16 mouse cellular contexts compared by ENCODE assay signal in the genomic region with DNA sequence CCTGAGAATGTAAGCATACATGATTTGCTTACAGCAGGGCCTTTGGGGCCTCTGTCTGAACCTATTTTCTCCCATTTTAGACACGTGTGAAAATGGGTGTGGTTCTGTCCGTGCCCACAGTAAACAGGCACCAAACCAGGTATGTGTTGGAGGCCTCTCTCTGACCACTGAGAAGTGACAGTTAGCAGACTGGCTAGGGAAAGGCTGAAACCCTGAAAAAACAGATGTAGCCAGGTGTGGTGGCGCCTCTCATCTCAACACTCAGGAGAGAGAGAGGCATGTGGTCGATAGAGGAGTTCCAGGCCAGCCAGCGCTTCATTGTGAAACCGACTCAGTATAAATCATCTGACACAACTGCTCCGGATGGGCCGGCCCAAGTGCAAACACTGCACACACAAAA.
"Had no signal": no experiment of that assay in that cellular context is flagged by ENCODE, and none has a peak within 500 bp of the region (broad histone marks: within the 10 kb centered on the region; RNA-seq: fewer than 3 reads in every experiment).

No protein-coding gene starts in this region.

- H3K4me3 ChIP-seq: lung, embryonic 15.5 days; megakaryocyte, embryonic 14.5 days; midbrain, embryonic 13.5 days; midbrain, embryonic 15.5 days; neural tube, embryonic 12.5 days; stomach, embryonic 15.5 days had no signal

- DNase-seq: lung, adult 2 months; lung, postnatal 14 days; lung, postnatal 36 days; right cerebral cortex, postnatal 14 days; thymus, adult 18-20 months; thymus, postnatal 14 days; thymus, postnatal 36 days had no signal

- H3K4me2 ChIP-seq: lung, embryonic 15.5 days; midbrain, embryonic 11.5 days; midbrain, embryonic 13.5 days; midbrain, embryonic 15.5 days; neural tube, embryonic 12.5 days; stomach, embryonic 15.5 days had no signal

- H3K36me3 ChIP-seq: lung, embryonic 15.5 days; midbrain, embryonic 13.5 days; midbrain, embryonic 15.5 days; neural tube, embryonic 12.5 days; stomach, embryonic 15.5 days had no signal

- H3K9me3 ChIP-seq: lung, embryonic 15.5 days; megakaryocyte, embryonic 14.5 days; midbrain, embryonic 13.5 days; midbrain, embryonic 15.5 days; neural tube, embryonic 12.5 days; stomach, embryonic 15.5 days had no signal

- ATAC-seq: lung, postnatal 0 days; midbrain, embryonic 13.5 days; midbrain, embryonic 15.5 days had no signal

- H3K9ac ChIP-seq: lung, embryonic 15.5 days; midbrain, embryonic 13.5 days; midbrain, embryonic 15.5 days; neural tube, embryonic 12.5 days; stomach, embryonic 15.5 days had no signal

- H3K27ac ChIP-seq: lung, embryonic 15.5 days; macrophage; midbrain, embryonic 13.5 days; midbrain, embryonic 15.5 days; neural tube, embryonic 12.5 days; stomach, embryonic 15.5 days had no signal
